Mouse (Mus musculus) embryonic facial prominence, embryonic 12.5 days (tissue): Measurements from ENCODE around the gene Fbxo41. TPM values are rescaled to one million over a fixed set of nuclear protein-coding genes. Genes with fewer than 3 reads are reported as not detected.
"Not testable (repeated sequence)": the region's sequence is repeated elsewhere in the genome, so short reads cannot be mapped to it uniquely, and the experiment has no call there.

Experiments used
- ATAC-seq: fragments of 200-750 bp; cut with Nextera tagmentation; 2 replicates; pipeline ENCODE4 v1.8.0; 2017; ENCODE audit not compliant: insufficient number of reproducible peaks, insufficient read depth, low FRiP score, low TSS enrichment
- H3K27ac ChIP-seq: fragments of 300-500 bp; sonication (generic); 2 replicates; pipeline ENCODE4 v1.5.1; 2016; ENCODE audit warnings: mild to moderate bottlenecking
- H3K27me3 ChIP-seq: fragments of 300-500 bp; sonication (generic); 2 replicates; pipeline ENCODE4 v1.6.1; 2016; ENCODE audit warnings: mild to moderate bottlenecking, moderate library complexity
- H3K36me3 ChIP-seq: fragments of 300-500 bp; sonication (generic); 2 replicates; pipeline ENCODE4 v1.6.1; 2016; ENCODE audit warnings: mild to moderate bottlenecking
- H3K4me1 ChIP-seq: fragments of 300-500 bp; sonication (generic); 2 replicates; pipeline ENCODE4 v1.6.1; 2016
- H3K4me2 ChIP-seq: fragments of 300-500 bp; sonication (generic); replicated peaks from 2 replicates; pipeline ENCODE4 v1.6.1; 2016; ENCODE audit warnings: mild to moderate bottlenecking, moderate library complexity
- H3K4me3 ChIP-seq: fragments of 300-500 bp; sonication (generic); 2 replicates; pipeline ENCODE4 v1.5.1; 2016; ENCODE audit warnings: mild to moderate bottlenecking
- H3K9ac ChIP-seq: fragments of 300-500 bp; sonication (generic); 2 replicates; pipeline ENCODE4 v1.6.1; 2016; ENCODE audit warnings: mild to moderate bottlenecking, moderate library complexity
- H3K9me3 ChIP-seq: fragments of 300-500 bp; sonication (generic); 2 replicates; pipeline ENCODE4 v1.6.1; 2016; ENCODE audit warnings: mild to moderate bottlenecking, moderate library complexity
- WGBS: fragments of 180-500 bp; shearing (Covaris S2); methylation state at CpG from one replicate; pipeline ENCODE4 v1.1.7; 2016; 5-methylcytosine and 5-hydroxymethylcytosine counted together
- polyA plus RNA-seq: library from polyadenylated mRNA; unstranded; fragments of >200 nt; fragmentation: Nextera tagmentation; extraction: Ambion mirVana; gene quantifications from 2 replicates; pipeline ENCODE4 v1.2.1, GENCODE M21; 2016

Gene Fbxo41
- polyA plus RNA-seq, 1 experiment from 2014 or later = 0.82 TPM

DNA sequence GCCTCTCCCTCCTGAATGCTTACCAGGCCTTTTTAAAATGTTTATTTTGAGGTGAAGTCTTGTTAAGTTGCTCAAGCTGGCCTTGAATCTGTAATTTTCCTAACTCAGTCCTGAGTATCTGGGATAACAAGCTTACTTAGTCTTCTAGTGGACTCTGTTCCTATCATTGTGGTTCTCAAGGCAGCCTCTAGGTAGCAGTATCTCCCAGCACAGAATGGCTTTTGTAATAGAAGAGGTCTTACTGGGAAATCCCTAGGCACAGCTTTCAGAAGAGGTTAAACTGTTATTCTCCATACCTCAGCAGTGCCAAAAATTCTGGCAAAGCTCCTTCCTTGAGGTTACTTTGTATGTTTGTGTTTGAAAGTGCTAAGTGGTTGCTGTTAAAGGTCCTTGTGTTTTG is 37.4 kb downstream of the Fbxo41 start:
- Histone ChIP-seq H3K9me3 (no peaks in the 10 kb centered on the region), H3K27ac (no peak overlapping the region), H3K4me3 (no peak overlapping the region), H3K36me3 (peaks cover 96% of the 10 kb centered on the region), H3K9ac (no peak overlapping the region), H3K27me3 (no peaks in the 10 kb centered on the region), H3K4me1 (no peaks in the 10 kb centered on the region), H3K4me2 (no peak overlapping the region)
- ATAC-seq = no peak

DNA sequence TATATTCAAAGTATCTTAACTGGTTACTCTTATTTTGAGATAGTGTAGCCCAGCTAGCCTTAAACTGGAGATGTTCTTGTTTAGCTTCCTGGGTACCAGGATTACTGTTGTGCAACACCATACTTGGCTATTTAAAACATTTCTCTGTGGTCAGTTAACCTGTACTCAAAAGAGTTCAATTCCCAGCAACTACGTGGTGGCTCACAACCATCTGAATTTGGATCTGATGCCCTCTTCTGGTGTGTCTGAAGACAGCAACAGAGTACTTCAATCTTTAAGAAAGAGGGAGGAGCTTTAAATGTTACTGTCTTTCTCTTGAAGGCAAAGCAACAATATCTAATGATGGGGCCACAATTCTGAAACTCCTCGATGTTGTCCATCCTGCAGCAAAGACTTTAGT is 43.2 kb downstream of the Fbxo41 start:
- Histone ChIP-seq H3K36me3 (peaks cover 48% of the 10 kb centered on the region), H3K9me3 (no peaks in the 10 kb centered on the region), H3K9ac (no peak overlapping the region), H3K4me3 (no peak overlapping the region), H3K27me3 (no peaks in the 10 kb centered on the region), H3K4me1 (peaks cover 2% of the 10 kb centered on the region; the same call in 1 of the 2 replicates), H3K27ac (no peak overlapping the region), H3K4me2 (no peak overlapping the region)
- WGBS = 91% methylated on average over 2 of the region's 2 CpGs
- no peak for ATAC-seq

- 0 out of 2 replicates have a peak overlapping the region, but pooled peaks have one; percentile 95 for H3K27ac ChIP-seq
- H3K9ac ChIP-seq = peak overlapping the region; percentile 76
- no peak for ATAC-seq
- no peaks in the 10 kb centered on the region for H3K36me3 ChIP-seq
- no peaks in the 10 kb centered on the region for H3K27me3 ChIP-seq
- peaks cover 25% of the 10 kb centered on the region for H3K4me1 ChIP-seq
- H3K4me3 ChIP-seq = peak overlapping the region; percentile 74
- H3K4me2 ChIP-seq = peak overlapping the region; percentile 94
- 7% methylated on average over 7 of the region's 7 CpGs for WGBS
- H3K9me3 ChIP-seq = no peaks in the 10 kb centered on the region
Observed at GRCm38 (mm10) chr6:85452816-85453215, 50.0 kb downstream of the Fbxo41 start.

GRCm38 (mm10) chr6:85452411-85452665 is 50.5 kb downstream of the Fbxo41 start:
- peak overlapping the region; percentile 76 for H3K9ac ChIP-seq
- H3K4me2 ChIP-seq = peak overlapping the region; percentile 94
- under 1% methylated on average over 15 of the region's 15 CpGs for WGBS
- H3K27me3 ChIP-seq = no peaks in the 10 kb centered on the region
- peak overlapping the region; percentile 74 for H3K4me3 ChIP-seq
- peak overlapping the region; percentile 95 for H3K27ac ChIP-seq
- no peaks in the 10 kb centered on the region for H3K36me3 ChIP-seq
- peaks cover 25% of the 10 kb centered on the region for H3K4me1 ChIP-seq
- no peaks in the 10 kb centered on the region for H3K9me3 ChIP-seq
- ATAC-seq = no peak

DNA sequence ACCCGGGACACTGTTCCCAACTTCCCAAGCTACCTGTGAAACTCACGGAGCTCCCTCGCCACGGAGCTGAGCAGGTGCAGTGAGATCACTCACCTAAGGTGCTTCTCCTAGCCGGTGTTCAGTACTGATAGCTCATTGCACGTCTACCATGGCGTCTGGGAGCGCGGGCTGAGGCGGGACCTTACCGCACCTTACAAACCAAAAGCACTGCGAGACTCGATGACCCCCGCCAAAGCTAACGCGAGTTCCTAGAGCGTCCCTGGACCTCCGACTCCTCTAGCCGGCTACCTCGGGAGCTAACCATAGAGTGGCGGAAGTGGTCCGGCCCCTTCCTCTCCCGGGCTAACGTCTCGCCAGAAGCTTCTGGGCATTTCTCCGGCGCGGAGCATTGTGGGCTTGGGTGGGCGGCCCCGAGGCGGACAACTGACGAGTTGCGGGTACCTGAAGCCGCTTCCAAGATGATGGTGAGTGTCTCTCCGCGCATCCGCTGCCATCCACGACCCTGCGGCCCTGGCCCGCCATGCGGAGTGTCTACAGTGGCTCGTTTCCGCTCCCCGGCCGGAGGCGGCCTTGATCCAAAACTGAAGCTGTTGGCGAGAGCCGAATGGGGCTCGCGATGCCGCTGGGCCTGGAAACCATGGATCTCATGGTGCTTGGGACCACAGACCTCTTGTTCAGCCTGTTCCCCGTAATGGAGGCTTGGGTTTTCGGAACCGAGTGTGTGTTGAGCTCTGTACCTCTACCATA is 51.0 kb downstream of the Fbxo41 start, which contains the start of gene Pradc1:
TSS of gene Pradc1 (minus strand) at position 307 of the 747 bp plus-strand sequence.
- Histone ChIP-seq H3K27me3 (no peaks in the 10 kb centered on the region), H3K36me3 (peaks cover 4% of the 10 kb centered on the region; the same call in 1 of the 2 replicates), H3K4me1 (peaks cover 25% of the 10 kb centered on the region), H3K27ac (peak within 1 kb of the TSS; percentile 95), H3K9ac (peak within 1 kb of the TSS; percentile 76), H3K9me3 (no peaks in the 10 kb centered on the region), H3K4me3 (peak within 1 kb of the TSS; percentile 74), H3K4me2 (peak within 1 kb of the TSS; percentile 94)
- WGBS = under 1% methylated on average over 54 of the region's 54 CpGs
- ATAC-seq = peak; percentile 92

DNA sequence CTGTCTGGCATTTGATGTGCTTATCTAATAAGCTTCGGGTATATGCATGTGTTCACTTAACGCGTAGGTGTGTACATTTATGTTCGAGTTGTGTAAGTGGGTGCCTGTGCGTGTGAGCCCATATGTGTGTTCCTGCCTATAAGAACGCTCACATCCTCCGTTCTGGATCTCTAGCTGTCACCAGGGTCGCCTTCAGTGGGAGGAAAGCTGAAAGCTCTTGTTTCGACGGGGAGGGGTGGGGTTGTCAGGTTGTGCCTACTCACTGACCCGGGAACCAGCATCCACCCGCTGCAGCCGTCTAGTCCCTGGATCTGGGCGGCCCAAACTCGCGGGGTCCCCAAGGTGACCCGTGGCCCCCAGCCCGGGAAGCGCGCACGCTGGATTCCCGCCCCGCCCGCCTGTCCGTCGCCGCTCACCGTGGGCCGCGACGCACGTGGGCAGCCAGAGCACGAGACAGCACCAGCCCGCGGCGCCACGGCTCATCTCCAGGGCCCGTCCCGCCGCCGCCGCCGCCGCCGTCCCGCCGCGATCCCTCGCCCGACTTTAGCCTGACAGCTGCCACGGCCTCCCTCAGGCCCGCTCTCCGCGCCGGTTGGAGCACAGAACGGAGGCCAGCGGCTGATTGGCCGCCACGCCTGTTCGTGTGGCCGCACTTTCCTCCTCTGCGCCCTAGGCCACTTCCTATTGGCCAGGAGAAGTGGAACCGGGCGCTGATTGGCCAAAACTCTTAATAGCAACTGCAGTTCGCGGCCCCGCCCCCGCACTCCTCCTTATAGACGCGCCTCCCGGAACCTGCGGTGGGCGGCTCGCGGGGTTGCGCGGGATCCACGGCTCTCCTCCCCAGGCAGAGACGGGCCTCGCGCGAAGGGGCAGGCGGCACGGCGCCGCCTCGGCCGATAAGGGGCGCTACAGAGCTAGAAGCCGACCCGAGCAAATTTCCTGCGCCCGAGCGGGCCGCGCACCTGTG is 51.8 kb downstream of the Fbxo41 start, which contains the start of gene Cct7:
TSS of gene Cct7 (plus strand) at position 818 of the 967 bp plus-strand sequence.
- peak within 1 kb of the TSS; percentile 94 for H3K4me2 ChIP-seq
- H3K9me3 ChIP-seq = no peaks in the 10 kb centered on the region
- peak within 1 kb of the TSS; percentile 76 for H3K9ac ChIP-seq
- peak within 1 kb of the TSS; percentile 95 for H3K27ac ChIP-seq
- H3K27me3 ChIP-seq = no peaks in the 10 kb centered on the region
- WGBS = 2% methylated on average over 95 of the region's 96 CpGs
- H3K36me3 ChIP-seq = peaks cover 11% of the 10 kb centered on the region
- H3K4me1 ChIP-seq = peaks cover 25% of the 10 kb centered on the region
- ATAC-seq = peak; percentile 94
- peak within 1 kb of the TSS; percentile 74 for H3K4me3 ChIP-seq

- not testable (repeated sequence) for H3K9ac ChIP-seq, H3K9me3 ChIP-seq, H3K27ac ChIP-seq, H3K27me3 ChIP-seq, ATAC-seq
- Histone ChIP-seq H3K36me3 (peaks cover 20% of the 10 kb centered on the region), H3K4me3 (peak overlapping the region; percentile 74; the same call in 1 of the 2 replicates), H3K4me1 (peaks cover 25% of the 10 kb centered on the region), H3K4me2 (peak overlapping the region; percentile 94)
- 72% methylated on average over 1 of the region's 1 CpGs for WGBS
Observed at GRCm38 (mm10) chr6:85450140-85450539, 52.7 kb downstream of the Fbxo41 start.

DNA sequence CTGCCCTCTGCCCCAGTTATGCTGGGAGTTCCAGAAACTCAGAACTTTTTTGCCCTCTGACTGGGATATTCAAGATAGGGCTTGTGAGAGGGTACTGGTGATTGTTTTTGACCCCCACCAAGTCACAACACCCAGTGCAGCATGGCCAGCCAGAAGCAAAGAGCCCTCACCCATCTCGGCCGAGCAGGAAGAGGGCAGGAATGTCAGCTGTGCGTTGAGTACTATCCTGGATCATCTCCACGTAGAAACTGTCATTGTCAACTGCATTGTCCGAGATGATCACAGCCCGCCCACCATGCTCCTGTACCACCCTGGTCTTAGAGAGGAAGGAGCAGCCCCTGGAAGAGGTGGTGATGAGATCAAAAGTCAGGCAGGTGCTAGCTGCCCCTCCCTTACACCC is 55.4 kb downstream of the Fbxo41 start:
- Histone ChIP-seq H3K9me3 (no peaks in the 10 kb centered on the region), H3K36me3 (peaks cover 35% of the 10 kb centered on the region), H3K4me3 (no peak overlapping the region), H3K9ac (no peak overlapping the region), H3K4me1 (0 out of 2 replicates have a peak, but pooled peaks cover 4% of the 10 kb centered on the region), H3K27ac (no peak overlapping the region), H3K4me2 (no peak overlapping the region), H3K27me3 (no peaks in the 10 kb centered on the region)
- ATAC-seq = no peak
- WGBS = 86% methylated on average over 6 of the region's 6 CpGs

GRCm38 (mm10) chr6:85445286-85445685 is 57.5 kb downstream of the Fbxo41 start:
- no peak overlapping the region for H3K27ac ChIP-seq
- no peak for ATAC-seq
- H3K4me3 ChIP-seq = no peak overlapping the region
- no peaks in the 10 kb centered on the region for H3K9me3 ChIP-seq
- peaks cover 49% of the 10 kb centered on the region for H3K36me3 ChIP-seq
- no peaks in the 10 kb centered on the region for H3K27me3 ChIP-seq
- no peak overlapping the region for H3K9ac ChIP-seq
- 66% methylated on average over 5 of the region's 5 CpGs for WGBS
- H3K4me1 ChIP-seq = 0 out of 2 replicates have a peak, but pooled peaks cover under 1% of the 10 kb centered on the region
- H3K4me2 ChIP-seq = no peak overlapping the region

- H3K4me1 ChIP-seq = no peaks in the 10 kb centered on the region
- WGBS = 85% methylated on average over 8 of the region's 8 CpGs
- ATAC-seq = no peak
- peaks cover 57% of the 10 kb centered on the region for H3K36me3 ChIP-seq
- H3K9me3 ChIP-seq = no peaks in the 10 kb centered on the region
- H3K27me3 ChIP-seq = no peaks in the 10 kb centered on the region
- no peak overlapping the region for H3K27ac ChIP-seq
- H3K4me2 ChIP-seq = no peak overlapping the region
- no peak overlapping the region for H3K9ac ChIP-seq
- H3K4me3 ChIP-seq = no peak overlapping the region
Observed at GRCm38 (mm10) chr6:85444266-85444965, 58.4 kb downstream of the Fbxo41 start.

DNA sequence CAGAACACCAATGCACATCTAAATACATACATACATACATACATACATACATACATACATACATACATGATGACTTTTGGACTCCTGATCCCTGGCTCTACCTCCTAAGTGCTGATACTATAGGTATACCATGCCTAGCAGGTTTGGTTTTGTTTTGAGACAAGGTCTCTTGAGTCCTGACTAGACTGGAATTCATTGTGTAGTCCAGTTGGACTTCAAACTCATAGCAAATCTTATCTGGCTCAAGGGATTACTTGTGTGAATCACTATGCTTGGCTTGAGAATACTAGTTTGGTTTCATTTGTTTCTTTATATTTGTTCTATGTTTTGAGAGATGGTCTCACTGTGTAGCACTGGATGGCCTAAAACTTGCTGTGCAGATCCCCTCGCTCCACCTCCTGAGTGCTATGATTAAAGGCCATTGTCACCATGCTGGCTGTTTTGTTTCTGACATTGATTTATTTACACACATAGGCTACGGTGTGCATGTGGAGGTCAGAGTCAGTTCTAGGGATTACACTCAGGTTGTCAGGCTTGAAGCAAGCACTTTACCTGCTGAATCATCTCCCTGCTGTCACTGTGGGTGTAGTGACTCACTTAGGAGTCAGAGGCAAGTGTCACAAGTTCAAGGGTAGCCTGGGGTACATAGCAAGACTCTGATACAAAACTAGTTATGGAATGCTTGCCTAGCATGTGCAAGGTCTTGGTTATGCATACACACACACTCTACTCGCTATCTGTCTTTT is 59.1 kb downstream of the Fbxo41 start:
- Histone ChIP-seq H3K9me3 (no peaks in the 10 kb centered on the region), H3K9ac (no peak overlapping the region), H3K27me3 (no peaks in the 10 kb centered on the region), H3K4me1 (no peaks in the 10 kb centered on the region), H3K4me2 (no peak overlapping the region), H3K27ac (no peak overlapping the region), H3K36me3 (peaks cover 65% of the 10 kb centered on the region), H3K4me3 (no peak overlapping the region)
- ATAC-seq = no peak
- 89% methylated on average over 3 of the region's 3 CpGs for WGBS
